Mouse (Mus musculus): ENCODE data around the gene Robo2. TPM values are rescaled to one million over a fixed set of nuclear protein-coding genes. Genes with fewer than 3 reads are reported as not detected.
A peak's percentile ranks its signal among the peaks of the same experiment; 100 is the strongest.

The Robo2 gene
- total RNA-seq, 1 experiment from 2014 or later = not detected

DNA sequence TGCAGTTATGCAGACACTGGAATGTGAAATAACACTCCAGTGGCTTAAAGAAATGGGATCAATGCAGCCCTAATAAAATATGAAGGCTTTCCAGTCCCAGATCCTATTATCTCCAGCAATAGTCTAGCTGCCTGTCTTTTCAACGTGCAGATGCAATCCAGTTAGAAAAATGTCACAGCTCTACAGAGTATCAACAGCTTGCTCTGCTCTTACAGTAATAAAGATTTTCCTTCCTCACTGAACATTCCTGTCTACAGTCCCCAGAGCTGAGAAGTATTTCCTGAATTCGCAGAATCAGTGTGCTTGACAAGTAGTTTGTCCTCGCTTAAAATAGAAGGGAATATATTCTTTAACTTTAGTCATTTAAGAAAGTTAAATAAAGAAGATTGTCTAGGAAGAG lies 533.7 kb downstream of the Robo2 start:
- ATAC-seq (replicated peaks; ENCODE audit: insufficient number of reproducible peaks, low FRiP score, low TSS enrichment, poor library complexity, severe bottlenecking) = no peak

DNA sequence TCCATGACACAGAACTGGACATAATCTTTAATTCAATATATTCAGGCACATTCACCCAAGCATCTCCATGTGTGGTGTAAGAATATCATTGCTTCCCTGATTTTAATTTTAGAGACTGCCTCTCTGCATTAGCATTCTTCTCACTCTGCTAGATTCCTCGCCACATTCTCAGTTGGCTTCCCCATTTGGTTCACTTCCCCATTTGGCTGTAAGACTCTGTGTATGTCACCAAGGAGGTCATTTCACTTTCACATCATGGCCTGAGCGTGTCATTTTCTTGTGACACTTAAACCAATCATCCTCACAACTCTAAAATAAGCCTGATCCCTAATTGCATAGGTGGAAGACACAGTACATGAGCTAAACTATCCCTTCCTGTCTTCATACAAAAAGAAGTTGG lies 536.6 kb downstream of the Robo2 start:
- ATAC-seq (replicated peaks; ENCODE audit: insufficient number of reproducible peaks, low FRiP score, low TSS enrichment, poor library complexity, severe bottlenecking) = peak; percentile 61; the same call in 1 of the 2 replicates

DNA sequence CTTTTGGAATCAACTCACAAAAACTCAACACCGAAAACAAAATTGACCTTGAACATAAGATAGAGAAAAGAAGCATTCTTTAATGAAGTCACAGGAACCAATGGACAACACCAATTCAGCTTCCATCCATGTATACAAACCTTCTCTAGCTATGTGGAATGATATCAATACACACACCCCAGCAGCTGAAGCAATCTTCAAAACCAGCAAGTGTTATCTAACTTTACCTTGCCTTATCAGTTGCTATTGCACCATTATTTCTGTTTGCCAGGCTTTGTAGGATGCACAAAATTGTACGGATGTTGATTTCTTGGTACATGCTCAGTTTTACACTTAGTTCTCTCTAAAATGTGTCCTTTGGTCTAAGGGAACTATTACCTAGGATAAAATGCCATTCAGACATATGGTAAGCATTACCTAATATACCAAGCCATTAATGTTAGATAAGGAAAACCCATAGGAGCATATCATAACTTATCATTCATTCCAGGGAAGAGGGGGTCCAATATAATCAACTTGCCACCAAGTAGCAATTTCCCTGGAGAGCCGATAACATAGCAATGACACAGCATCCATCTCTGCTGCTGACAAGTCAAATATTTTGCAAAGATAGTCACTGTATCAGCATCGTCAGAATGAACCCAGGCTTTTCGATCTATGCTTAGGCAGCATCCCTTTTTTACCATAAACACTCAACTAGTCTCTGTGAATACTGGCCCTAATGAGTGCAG lies 537.6 kb downstream of the Robo2 start:
- no peak for ATAC-seq (replicated peaks; ENCODE audit: insufficient number of reproducible peaks, low FRiP score, low TSS enrichment, poor library complexity, severe bottlenecking)

DNA sequence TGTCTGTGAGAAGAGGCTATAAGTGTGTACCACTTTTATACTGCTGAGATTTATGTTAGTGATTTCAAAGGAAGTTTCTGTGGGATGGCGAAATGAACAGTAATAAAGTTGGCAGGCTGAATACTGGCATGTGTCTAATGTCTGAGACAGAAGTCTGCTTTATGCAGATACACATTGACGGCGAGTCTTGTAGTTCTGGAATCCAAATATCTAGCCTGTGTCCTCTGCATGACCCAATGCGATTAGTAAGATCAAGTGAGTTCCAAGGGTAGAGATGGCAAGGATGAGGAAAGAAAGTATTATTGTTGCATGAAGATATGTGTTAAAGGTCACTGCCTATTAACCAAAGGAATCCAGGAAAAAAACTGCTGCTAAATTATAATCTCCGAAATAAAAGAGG lies 541.3 kb downstream of the Robo2 start:
- ATAC-seq (replicated peaks; ENCODE audit: insufficient number of reproducible peaks, low FRiP score, low TSS enrichment, poor library complexity, severe bottlenecking) = no peak

- ATAC-seq (replicated peaks; ENCODE audit: insufficient number of reproducible peaks, low FRiP score, low TSS enrichment, poor library complexity, severe bottlenecking) = no peak
Measured at GRCm38 (mm10) chr16:73869527-73870212, 542.0 kb downstream of the Robo2 start.

DNA sequence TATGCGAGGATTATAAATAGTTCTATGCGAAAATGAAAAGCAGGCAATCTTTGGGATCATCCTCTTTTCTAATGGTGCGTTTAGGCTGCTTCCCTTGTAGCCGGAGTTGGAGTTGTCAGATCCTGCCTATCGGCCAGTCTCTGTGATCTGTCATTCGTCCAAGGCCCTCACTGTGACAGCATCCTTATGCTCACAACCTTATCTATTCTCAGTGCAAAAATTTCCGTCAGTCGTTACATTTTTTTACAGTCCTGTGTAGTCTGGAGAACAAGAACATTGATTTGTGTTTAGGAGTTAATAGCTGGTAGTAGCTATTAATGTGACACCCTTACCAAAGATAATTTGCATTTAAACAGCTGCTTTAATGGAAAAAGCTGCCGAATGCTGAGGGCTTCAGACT lies 547.0 kb downstream of the Robo2 start:
- ATAC-seq (replicated peaks; ENCODE audit: insufficient number of reproducible peaks, low FRiP score, low TSS enrichment, poor library complexity, severe bottlenecking) = no peak

DNA sequence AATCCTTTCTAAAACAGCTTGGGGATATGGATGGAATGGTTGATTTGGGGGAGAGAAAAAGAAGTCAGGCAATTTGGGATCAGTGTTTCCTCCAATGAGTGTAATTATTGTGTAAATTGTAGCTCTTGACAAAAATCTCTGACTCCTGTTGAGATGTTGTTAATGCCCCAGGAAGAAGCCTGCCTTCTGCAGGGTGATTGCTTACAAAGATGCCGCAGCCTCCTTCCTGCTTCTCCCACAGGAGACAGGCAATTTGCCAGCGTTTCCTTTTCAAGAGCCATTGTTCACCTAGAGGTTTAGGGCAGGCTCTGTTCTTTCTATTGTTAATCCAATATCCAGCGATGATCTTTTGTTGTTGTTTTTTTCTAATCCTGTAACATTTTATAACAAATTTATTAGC lies 547.9 kb downstream of the Robo2 start:
- ATAC-seq (replicated peaks; ENCODE audit: insufficient number of reproducible peaks, low FRiP score, low TSS enrichment, poor library complexity, severe bottlenecking) = no peak

- ATAC-seq (replicated peaks; ENCODE audit: insufficient number of reproducible peaks, low FRiP score, low TSS enrichment, poor library complexity, severe bottlenecking) = no peak
Measured at GRCm38 (mm10) chr16:73858717-73859116, 552.9 kb downstream of the Robo2 start.

DNA sequence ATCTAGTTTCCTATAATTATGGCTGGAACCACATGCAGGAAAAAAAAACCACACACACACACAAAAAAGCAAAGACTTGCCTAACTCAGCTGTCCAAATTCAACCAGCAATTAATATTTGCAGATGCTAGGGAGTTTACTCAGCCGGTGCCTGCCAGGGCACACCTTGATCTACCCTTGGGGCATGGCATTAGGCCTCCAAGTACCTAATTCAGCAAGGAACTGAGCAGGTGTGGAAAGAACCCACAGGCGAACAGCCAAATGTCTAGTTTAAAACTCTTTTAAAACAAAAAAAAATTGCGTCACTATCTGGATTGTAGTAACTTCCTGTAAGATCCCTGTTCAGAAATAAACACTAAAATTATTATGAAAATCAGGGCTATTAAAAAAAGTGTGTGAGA lies 555.8 kb downstream of the Robo2 start:
- ATAC-seq (replicated peaks; ENCODE audit: insufficient number of reproducible peaks, low FRiP score, low TSS enrichment, poor library complexity, severe bottlenecking) = no peak

All from monocyte, adult 5-6 weeks (primary cell).